Mouse (Mus musculus) adrenal gland, postnatal 10 days (tissue): Measurements from ENCODE around the gene Aoah. TPM values are rescaled to one million over a fixed set of nuclear protein-coding genes. Genes with fewer than 3 reads are reported as not detected.

Experiments
- DNase-seq: peaks from one replicate; pipeline ENCODE4 v3.0.0; 2021; ENCODE audit warnings: mixed read lengths
- long read RNA-seq, 2 experiments: library from polyadenylated mRNA; stranded (forward); transcript quantifications; one replicate each; pipeline ENCODE4 v2.0.0; 2021
- total RNA-seq, 2 experiments: library from RNA; stranded (reverse); gene quantifications; 2 replicates each; pipeline ENCODE4 v1.2.3; 2021

The Aoah gene
- total RNA-seq, result 1 to 10 TPM; 1.1 to 1.2 TPM
- long read RNA-seq, experiment 1, partial matches to known transcripts, result 0 of 2 reads
- long read RNA-seq, experiment 1, other reads (novel, unspliced or antisense), result 2 of 2 reads
- long read RNA-seq, experiment 2, partial matches to known transcripts, result 0 of 3 reads
- long read RNA-seq, experiment 2, other reads (novel, unspliced or antisense), result 0 of 3 reads

GRCm38 (mm10) chr13:20793901-20794300 is at the start of gene Aoah:
TSS of gene Aoah (plus strand) at chr13:20794113.
- DNase-seq, result no peak

DNA sequence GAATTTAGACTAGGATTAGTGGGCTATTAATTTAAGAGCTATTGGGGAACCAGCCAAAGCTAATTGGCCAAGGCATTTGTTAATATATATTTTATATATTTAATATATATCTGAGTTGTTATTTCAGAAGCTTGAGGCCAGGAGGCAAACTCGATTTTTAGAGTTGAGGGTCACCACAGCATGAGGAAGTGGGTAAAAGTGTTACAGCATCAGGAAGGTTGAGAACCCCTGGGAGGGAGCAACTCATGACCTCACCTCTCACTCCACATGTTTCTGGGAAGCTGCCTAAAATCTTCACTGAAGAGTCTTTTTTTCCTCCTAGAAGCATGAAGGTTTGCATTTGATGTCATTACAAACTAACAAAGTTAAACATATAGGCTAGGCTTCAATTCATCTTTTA is 39.1 kb upstream of the Aoah start:
- DNase-seq, result no peak

- DNase-seq, result no peak
Observed at GRCm38 (mm10) chr13:20783648-20784047, 10.3 kb upstream of the Aoah start.

- no peak for DNase-seq
Observed at GRCm38 (mm10) chr13:20784060-20784459, 9.9 kb upstream of the Aoah start.

GRCm38 (mm10) chr13:20785960-20786359 is 8.0 kb upstream of the Aoah start:
- no peak for DNase-seq

- DNase-seq, result no peak
Observed at GRCm38 (mm10) chr13:20786825-20787245, 7.1 kb upstream of the Aoah start.

DNA sequence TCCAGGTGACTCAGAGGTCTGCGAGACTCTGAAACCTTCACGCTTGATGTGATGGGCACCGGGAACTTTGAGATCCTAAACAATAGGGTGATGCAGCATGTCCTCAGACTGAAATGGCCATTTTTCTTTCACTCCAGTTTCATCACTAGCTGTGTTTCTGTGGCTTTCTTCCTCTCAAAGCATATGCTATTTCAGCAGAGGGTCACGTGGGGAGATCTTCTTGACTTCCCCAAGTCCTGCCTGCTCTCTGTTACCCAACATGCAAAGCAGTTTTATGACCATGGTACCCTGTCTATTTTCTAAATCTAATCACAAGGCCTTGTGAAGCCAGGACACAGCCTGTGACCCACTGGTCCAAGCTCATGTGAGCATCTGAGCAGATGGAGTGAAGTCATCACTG is 6.0 kb upstream of the Aoah start:
- no peak for DNase-seq

DNA sequence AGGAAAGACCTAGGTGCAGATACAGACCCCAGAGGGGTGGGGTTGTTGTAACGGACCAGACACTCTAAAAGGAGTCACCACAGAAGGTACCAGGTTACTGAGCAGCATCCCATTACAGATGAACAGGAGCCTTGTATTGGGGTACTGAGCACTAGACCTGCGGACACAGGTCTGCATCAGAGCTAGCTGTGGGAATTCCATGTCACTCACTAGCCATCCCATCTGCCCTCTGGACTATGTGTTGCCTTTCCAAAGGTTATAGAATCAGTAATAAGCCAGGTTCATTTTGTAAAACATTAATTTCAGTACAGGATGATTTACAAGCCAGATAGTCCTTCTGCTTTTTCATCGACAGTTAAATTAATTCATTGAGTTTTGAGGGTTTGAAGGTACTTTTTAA is 2.7 kb downstream of the Aoah start:
- DNase-seq, result no peak

GRCm38 (mm10) chr13:20798536-20798935 is 4.6 kb downstream of the Aoah start:
- DNase-seq, result no peak

DNA sequence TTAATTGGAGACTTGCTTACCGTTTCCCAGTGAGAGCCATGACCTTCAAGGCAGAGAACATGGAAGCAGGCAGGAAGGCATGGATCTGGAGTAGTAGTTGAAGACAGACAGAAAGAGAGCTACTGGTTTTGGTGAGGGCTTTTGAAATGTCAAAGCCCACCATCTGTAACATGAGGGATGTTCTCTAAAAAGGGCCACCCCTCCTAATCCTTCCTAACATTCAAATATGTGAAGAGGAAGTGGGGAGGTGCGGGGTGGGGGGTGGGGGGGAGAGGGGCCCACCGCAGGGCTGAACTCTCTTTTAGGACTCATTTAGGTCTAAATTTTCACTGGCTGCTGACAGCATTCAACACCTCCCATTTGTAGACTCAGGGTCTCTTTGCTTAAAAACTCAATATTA is 5.9 kb downstream of the Aoah start:
- DNase-seq, result no peak

DNA sequence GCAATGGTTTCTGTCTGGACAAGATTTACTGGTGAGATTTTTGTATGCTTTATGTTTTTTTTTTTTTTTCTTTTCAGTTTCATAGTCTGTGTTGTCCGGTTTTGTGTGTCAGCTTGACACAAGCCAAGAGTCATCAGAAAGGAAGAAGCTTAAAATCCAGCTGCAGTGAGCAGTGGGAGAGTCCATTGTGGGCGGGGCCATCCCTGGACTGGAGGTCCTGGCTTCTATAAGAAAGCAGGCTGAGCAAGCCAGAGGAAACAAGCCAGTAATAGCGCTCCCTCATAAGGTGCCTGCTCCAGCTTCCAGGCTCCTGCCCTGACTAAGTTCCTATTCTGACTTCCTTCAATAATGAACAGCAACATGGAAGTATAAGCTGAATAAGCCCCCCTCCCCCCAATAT is 6.7 kb downstream of the Aoah start:
- DNase-seq, result peak; percentile 10

DNA sequence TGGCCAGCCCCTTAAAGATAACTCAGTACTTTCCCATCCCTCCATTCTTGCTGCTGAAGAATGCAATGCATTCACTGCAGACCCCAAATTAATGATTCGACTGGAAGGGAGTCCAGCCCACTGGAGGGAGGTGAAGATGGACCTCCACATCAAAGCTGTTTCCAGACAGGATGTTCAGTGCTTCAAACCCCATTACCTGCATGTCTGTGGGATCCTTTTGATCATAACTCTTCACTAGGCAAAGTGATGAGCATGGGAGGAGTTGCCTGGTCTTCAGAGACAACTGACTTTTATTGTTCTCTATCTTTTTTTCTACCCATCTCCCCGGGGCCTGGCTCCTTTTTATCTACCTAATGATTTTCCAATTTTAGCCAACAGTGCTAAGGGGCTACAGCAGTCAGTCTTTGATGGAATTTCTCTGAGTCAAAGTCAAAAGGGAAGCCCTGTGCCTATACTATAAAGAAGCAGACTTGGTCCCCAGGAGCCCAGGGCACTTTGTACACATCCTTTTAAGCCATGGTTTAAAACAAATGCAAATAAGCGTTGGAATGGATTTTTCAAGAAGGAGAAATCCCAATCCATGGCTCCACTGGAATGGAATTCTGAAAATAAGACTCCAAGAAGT is 18.0 kb downstream of the Aoah start:
- DNase-seq, result no peak

DNA sequence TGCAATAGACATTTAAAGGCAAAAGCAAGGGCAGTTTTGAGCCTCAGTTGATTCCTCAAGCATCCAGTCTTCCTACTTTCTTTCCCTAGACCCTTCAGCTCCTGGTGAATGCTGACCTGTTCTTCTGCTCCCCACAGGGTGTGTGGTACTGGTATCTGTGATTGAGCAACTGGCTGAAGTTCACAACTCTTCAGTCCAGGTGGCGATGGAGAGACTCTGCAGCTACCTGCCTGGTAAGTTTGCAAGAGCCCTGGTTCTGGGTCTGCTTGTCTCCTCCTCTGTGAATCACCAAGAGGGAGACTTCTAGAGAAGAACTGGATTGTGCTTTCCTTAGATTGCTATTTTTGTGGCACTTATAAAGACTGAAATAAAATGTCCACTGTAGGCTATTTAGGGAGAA is 22.5 kb downstream of the Aoah start:
- no peak for DNase-seq

DNA sequence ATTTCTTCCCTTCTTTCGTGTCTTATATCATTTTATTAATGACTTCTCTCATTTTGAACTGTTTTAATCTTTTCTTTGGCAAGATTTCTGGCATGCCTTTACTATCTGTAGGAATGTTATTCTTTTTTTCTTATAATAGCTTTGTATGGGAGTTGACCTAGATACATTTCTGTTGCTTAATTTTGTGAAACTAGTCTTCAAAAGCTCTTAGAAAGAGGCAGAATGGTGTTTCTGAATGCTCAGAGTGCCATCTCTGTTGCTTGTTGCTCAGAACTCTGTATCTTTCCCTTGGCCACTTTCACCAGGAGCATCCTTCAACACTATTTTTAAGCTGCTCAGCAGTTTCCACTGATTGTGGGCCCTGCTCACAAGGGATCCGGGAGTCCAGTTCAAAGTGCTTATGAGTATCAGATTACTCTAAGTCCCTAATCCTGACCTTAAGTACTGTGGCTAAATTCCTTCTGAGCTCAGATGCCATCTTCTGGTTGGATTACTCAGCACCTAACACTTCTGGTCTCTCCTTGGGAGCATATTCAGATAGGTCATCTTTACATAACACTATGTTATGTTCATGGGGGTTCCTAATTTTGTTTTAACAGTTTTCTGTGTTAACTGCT is 26.9 kb downstream of the Aoah start:
- DNase-seq, result no peak

- no peak for DNase-seq
Observed at GRCm38 (mm10) chr13:20828728-20829127, 34.8 kb downstream of the Aoah start.

DNA sequence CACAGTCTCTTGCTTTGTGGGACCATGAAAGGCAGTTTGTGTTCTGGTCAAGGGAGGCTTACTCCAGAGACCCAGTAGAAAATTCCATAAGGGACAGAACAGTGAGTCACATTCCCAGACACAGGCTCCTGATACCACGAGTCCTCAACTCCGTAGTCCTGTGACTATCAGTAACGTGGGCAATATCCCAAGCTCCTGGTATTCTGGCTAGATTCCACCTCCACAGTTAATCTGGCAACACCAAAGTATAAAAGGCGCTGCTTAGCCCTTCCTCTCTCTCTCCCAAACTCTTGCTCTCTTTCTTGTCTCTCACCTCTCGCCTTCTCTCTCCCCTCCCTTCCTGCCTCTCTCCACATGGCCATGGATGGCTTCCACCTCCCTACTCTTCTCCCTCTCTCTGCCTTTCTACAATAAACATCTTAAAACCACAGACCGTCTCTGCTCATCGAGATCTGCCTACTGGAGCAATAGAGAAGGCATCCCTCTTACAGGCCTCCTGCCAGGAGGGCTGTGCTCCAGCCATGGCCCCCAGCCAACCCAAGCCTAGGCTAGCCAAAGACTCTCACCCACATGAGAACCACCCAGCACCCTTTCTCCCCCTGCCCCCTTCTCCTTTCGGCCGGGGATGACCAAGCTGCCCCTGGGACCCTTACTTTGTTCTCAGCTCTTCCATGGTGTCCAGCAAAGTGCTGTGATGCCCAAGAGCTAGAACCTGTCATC is 35.4 kb downstream of the Aoah start:
- DNase-seq, result peak; percentile 17

GRCm38 (mm10) chr13:20855893-20856292 is 62.0 kb downstream of the Aoah start:
- DNase-seq, result no peak

DNA sequence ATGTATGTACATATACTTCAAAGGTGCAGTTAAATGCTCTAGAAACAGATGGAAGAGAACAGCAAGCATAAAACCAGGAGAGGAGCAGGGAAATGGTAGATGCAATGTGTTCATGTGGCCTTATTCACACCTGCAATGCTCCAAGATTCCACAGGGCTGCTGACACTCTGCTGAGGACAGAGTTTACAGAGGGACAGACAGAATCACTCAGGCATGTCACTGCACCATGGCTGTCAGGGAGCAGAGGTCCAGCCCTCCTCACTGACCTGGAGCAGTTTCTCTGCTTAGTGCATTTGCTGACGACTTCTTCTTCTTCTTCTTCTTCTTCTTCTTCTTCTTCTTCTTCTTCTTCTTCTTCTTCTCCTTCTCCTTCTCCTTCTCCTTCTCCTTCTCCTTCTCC is 105.5 kb downstream of the Aoah start:
- no peak for DNase-seq

- peak; percentile 37 for DNase-seq
Observed at GRCm38 (mm10) chr13:20900396-20900971, 106.6 kb downstream of the Aoah start.

- DNase-seq, result no peak
Observed at GRCm38 (mm10) chr13:20900972-20901457, 107.1 kb downstream of the Aoah start.

- no peak for DNase-seq
Observed at GRCm38 (mm10) chr13:20901634-20902135, 107.8 kb downstream of the Aoah start.

- DNase-seq, result no peak
Observed at GRCm38 (mm10) chr13:20904118-20904517, 110.2 kb downstream of the Aoah start.

- DNase-seq, result no peak
Observed at GRCm38 (mm10) chr13:20905195-20905594, 111.3 kb downstream of the Aoah start.
